Comparison of ENCODE assay signal across 10 mouse cellular contexts in the genomic region with DNA sequence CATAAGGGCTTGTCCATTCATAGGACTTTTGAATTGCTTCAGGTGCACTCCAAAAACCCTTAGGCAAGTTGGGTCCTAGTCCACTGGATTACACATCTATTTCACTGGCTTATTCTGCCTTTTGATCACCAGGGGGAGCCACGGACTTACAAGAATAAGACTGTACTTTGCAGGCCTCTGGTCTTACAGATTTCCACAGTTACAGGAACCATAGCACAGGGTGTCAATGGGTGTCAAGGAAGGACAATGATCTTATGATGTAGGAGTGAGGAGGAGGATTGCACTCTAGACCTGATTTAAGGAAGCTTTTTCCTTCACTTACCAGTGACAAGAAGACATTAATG. TPM values are rescaled to one million over a fixed set of nuclear protein-coding genes. Genes with fewer than 3 reads are reported as not detected.
DNase-seq lines count a peak whose midpoint lies in the region; ATAC-seq and TF ChIP-seq lines count a peak whose summit lies in the region.
"Had no signal": no experiment of that assay in that cellular context is flagged by ENCODE, and none has a peak within 500 bp of the region (broad histone marks: within the 10 kb centered on the region; RNA-seq: fewer than 3 reads in every experiment).

No protein-coding gene starts in this region.

- ATAC-seq in liver, embryonic 12.5 days: no peak
- ATAC-seq in kidney, postnatal 0 days (replicated peaks; ENCODE audit: low FRiP score, low read depth): 0 out of 2 replicates have a peak, but pooled peaks have one; percentile 17

- no peak overlapping the region for H3K4me2 ChIP-seq in liver, embryonic 12.5 days
- H3K4me2 ChIP-seq in kidney, postnatal 0 days (ENCODE audit: low read length): no peak overlapping the region
- H3K4me2 ChIP-seq: liver, embryonic 13.5 days; stomach, embryonic 15.5 days had no signal

- no peaks in the 10 kb centered on the region for H3K36me3 ChIP-seq in liver, embryonic 12.5 days
- H3K36me3 ChIP-seq in kidney, postnatal 0 days (ENCODE audit: insufficient read depth, low read length): no peaks in the 10 kb centered on the region
- H3K36me3 ChIP-seq: liver, embryonic 13.5 days; stomach, embryonic 15.5 days had no signal

- H3K4me3 ChIP-seq in liver, embryonic 12.5 days: no peak overlapping the region
- no peak overlapping the region for H3K4me3 ChIP-seq in kidney, postnatal 0 days (replicated peaks; ENCODE audit: low read depth, low read length)
- H3K4me3 ChIP-seq: liver, embryonic 13.5 days; stomach, embryonic 15.5 days had no signal

- no peaks in the 10 kb centered on the region for H3K9me3 ChIP-seq in liver, embryonic 12.5 days (replicated peaks)
- no peaks in the 10 kb centered on the region for H3K9me3 ChIP-seq in kidney, postnatal 0 days (replicated peaks; ENCODE audit: low read length)
- H3K9me3 ChIP-seq: liver, embryonic 13.5 days; stomach, embryonic 15.5 days had no signal

- TF ChIP-seq CTCF in kidney, postnatal 0 days (IDR thresholded peaks at IDR 0.05; ENCODE audit: low read depth): peak; percentile 82

- 0 out of 2 replicates have a peak, but pooled peaks cover 5% of the 10 kb centered on the region for H3K4me1 ChIP-seq in liver, embryonic 12.5 days
- no peaks in the 10 kb centered on the region for H3K4me1 ChIP-seq in kidney, postnatal 0 days (replicated peaks; ENCODE audit: insufficient read depth, low read length)
- H3K4me1 ChIP-seq: liver, embryonic 13.5 days; stomach, embryonic 15.5 days had no signal

- H3K9ac ChIP-seq in liver, embryonic 12.5 days: no peak overlapping the region
- no peak overlapping the region for H3K9ac ChIP-seq in kidney, postnatal 0 days (ENCODE audit: low read depth, low read length)
- H3K9ac ChIP-seq: liver, embryonic 13.5 days; stomach, embryonic 15.5 days had no signal

- H3K27ac ChIP-seq in liver, embryonic 12.5 days: no peak overlapping the region
- no peak overlapping the region for H3K27ac ChIP-seq in kidney, postnatal 0 days
- H3K27ac ChIP-seq: liver, embryonic 13.5 days; stomach, embryonic 15.5 days had no signal

- 15% methylated on average over 1 of the region's 1 CpGs for WGBS in liver, embryonic 12.5 days (ENCODE audit: insufficient replicate concordance)
- WGBS in kidney, postnatal 0 days: 15% methylated on average over 1 of the region's 1 CpGs

- DNase-seq in cerebellum, postnatal 10 days: peak; percentile 60 to 67
- DNase-seq in cerebellum, postnatal 4 days (ENCODE audit: low spot score in 2 of 2): no peak
- DNase-seq in liver: peak; percentile 39
- peak; percentile 71 for DNase-seq in adrenal gland, postnatal 14 days
- DNase-seq in kidney, postnatal 0 days (ENCODE audit: low spot score): peak; percentile 78
- DNase-seq in telencephalon, adult 2 months (ENCODE audit: low read depth, low spot score): peak; percentile 54
- DNase-seq in spleen, postnatal 4 days (ENCODE audit: low spot score in 2 of 2): no peak
- DNase-seq: liver, embryonic 13.5 days had no signal

- no peaks in the 10 kb centered on the region; the same call in 1 of the 2 replicates for H3K27me3 ChIP-seq in liver, embryonic 12.5 days (replicated peaks)
- H3K27me3 ChIP-seq in kidney, postnatal 0 days (ENCODE audit: insufficient read depth, low read length): no peaks in the 10 kb centered on the region
- H3K27me3 ChIP-seq: liver, embryonic 13.5 days; stomach, embryonic 15.5 days had no signal

RNA-seq across cellular contexts. Expression of a gene that starts 12.0 kb away (rescaled TPM):
- polyA plus RNA-seq in liver, embryonic 12.5 days (2016; fragmentation: Nextera tagmentation; extraction: Ambion mirVana): 232 and 233 TPM in 2 replicates
- total RNA-seq in adrenal gland, postnatal 14 days (2021): 207 and 234 TPM in 2 replicates
- 240 and 245 TPM in 2 replicates for polyA plus RNA-seq in kidney, postnatal 0 days (2015; fragmentation: Nextera tagmentation; extraction: Ambion mirVana)

RNA-seq across cellular contexts. Expression of a gene that starts 16.5 kb away (rescaled TPM):
- 8.8 and 11.3 TPM in 2 replicates for polyA plus RNA-seq in liver, embryonic 12.5 days (2016; fragmentation: Nextera tagmentation; extraction: Ambion mirVana)
- total RNA-seq in adrenal gland, postnatal 14 days (2021): 27.5 and 29.8 TPM in 2 replicates
- polyA plus RNA-seq in kidney, postnatal 0 days (2015; fragmentation: Nextera tagmentation; extraction: Ambion mirVana): 6.7 and 8.4 TPM in 2 replicates

Comparison
In these comparisons a context has a peak if more than half of its experiments do, and no peak if none do; other contexts are left out.
1. DNase-seq: peak in cerebellum, postnatal 10 days (2 of 2), liver (single experiment), adrenal gland, postnatal 14 days (single experiment), kidney, postnatal 0 days (single experiment) and telencephalon, adult 2 months (single experiment); none in cerebellum, postnatal 4 days (0 of 2) and spleen, postnatal 4 days (0 of 2).